Mouse (Mus musculus): ENCODE data around the gene Rnf224. TPM values are rescaled to one million over a fixed set of nuclear protein-coding genes. Genes with fewer than 3 reads are reported as not detected.

Gene Rnf224
- polyA plus RNA-seq, 1 experiment from 2014 or later = not detected

Other genes starting within 250 kb of the Rnf224 start
- 103 and 112 TPM in 2 replicates for gene Nsmf, start 182.4 kb downstream of the Rnf224 start, polyA plus RNA-seq (2016; fragmentation: Nextera tagmentation; extraction: Ambion mirVana)
- not detected in 2 replicates for gene Entpd8, start 156.5 kb downstream of the Rnf224 start, polyA plus RNA-seq (2016; fragmentation: Nextera tagmentation; extraction: Ambion mirVana)
- gene Noxa1, start 141.6 kb downstream of the Rnf224 start, polyA plus RNA-seq (2016; fragmentation: Nextera tagmentation; extraction: Ambion mirVana) = 0.24 TPM in 1 of 2 replicates, not detected in the other
- gene Nrarp, start 56.0 kb downstream of the Rnf224 start, polyA plus RNA-seq (2016; fragmentation: Nextera tagmentation; extraction: Ambion mirVana) = 76.8 and 81.0 TPM in 2 replicates
- 0.62 and 1.0 TPM in 2 replicates for gene Tor4a, start 39.9 kb downstream of the Rnf224 start, polyA plus RNA-seq (2016; fragmentation: Nextera tagmentation; extraction: Ambion mirVana)
- gene Nelfb, start 25.3 kb downstream of the Rnf224 start, polyA plus RNA-seq (2016; fragmentation: Nextera tagmentation; extraction: Ambion mirVana) = 106 and 111 TPM in 2 replicates
- not detected in 2 replicates for gene Stpg3, start 22.1 kb downstream of the Rnf224 start, polyA plus RNA-seq (2016; fragmentation: Nextera tagmentation; extraction: Ambion mirVana)
- gene Fam166a, start 18.0 kb downstream of the Rnf224 start, polyA plus RNA-seq (2016; fragmentation: Nextera tagmentation; extraction: Ambion mirVana) = 0.46 and 0.87 TPM in 2 replicates
- 496 and 501 TPM in 2 replicates for gene Tubb4b, start 12.1 kb downstream of the Rnf224 start, polyA plus RNA-seq (2016; fragmentation: Nextera tagmentation; extraction: Ambion mirVana)
- gene Slc34a3, start 2.4 kb downstream of the Rnf224 start, polyA plus RNA-seq (2016; fragmentation: Nextera tagmentation; extraction: Ambion mirVana) = not detected in 2 replicates
- gene Rnf208, start 5.5 kb upstream of the Rnf224 start, polyA plus RNA-seq (2016; fragmentation: Nextera tagmentation; extraction: Ambion mirVana) = 30.2 and 37.9 TPM in 2 replicates
- gene Cysrt1, start 5.7 kb upstream of the Rnf224 start, polyA plus RNA-seq (2016; fragmentation: Nextera tagmentation; extraction: Ambion mirVana) = not detected in 2 replicates
- 4.2 and 6.0 TPM in 2 replicates for gene AL732309.1, start 10.1 kb upstream of the Rnf224 start, polyA plus RNA-seq (2016; fragmentation: Nextera tagmentation; extraction: Ambion mirVana)
- gene Tmem203, start 18.7 kb upstream of the Rnf224 start, polyA plus RNA-seq (2016; fragmentation: Nextera tagmentation; extraction: Ambion mirVana) = 17.6 and 18.1 TPM in 2 replicates
- gene Tprn, start 25.8 kb upstream of the Rnf224 start, polyA plus RNA-seq (2016; fragmentation: Nextera tagmentation; extraction: Ambion mirVana) = 9.3 and 10.0 TPM in 2 replicates
- 207 and 224 TPM in 2 replicates for gene Ssna1, start 35.7 kb upstream of the Rnf224 start, polyA plus RNA-seq (2016; fragmentation: Nextera tagmentation; extraction: Ambion mirVana)
- 134 and 141 TPM in 2 replicates for gene Anapc2, start 35.7 kb upstream of the Rnf224 start, polyA plus RNA-seq (2016; fragmentation: Nextera tagmentation; extraction: Ambion mirVana)
- gene Tmem210, start 51.4 kb upstream of the Rnf224 start, polyA plus RNA-seq (2016; fragmentation: Nextera tagmentation; extraction: Ambion mirVana) = not detected in 2 replicates
- gene Lrrc26, start 53.1 kb upstream of the Rnf224 start, polyA plus RNA-seq (2016; fragmentation: Nextera tagmentation; extraction: Ambion mirVana) = not detected in 2 replicates
- 2.2 and 5.6 TPM in 2 replicates for gene Grin1, start 82.4 kb upstream of the Rnf224 start, polyA plus RNA-seq (2016; fragmentation: Nextera tagmentation; extraction: Ambion mirVana)
- 74.8 and 80.8 TPM in 2 replicates for gene Man1b1, start 95.6 kb upstream of the Rnf224 start, polyA plus RNA-seq (2016; fragmentation: Nextera tagmentation; extraction: Ambion mirVana)
- 18.0 and 19.9 TPM in 2 replicates for gene Dpp7, start 119.6 kb upstream of the Rnf224 start, polyA plus RNA-seq (2016; fragmentation: Nextera tagmentation; extraction: Ambion mirVana)
- gene Uap1l1, start 128.9 kb upstream of the Rnf224 start, polyA plus RNA-seq (2016; fragmentation: Nextera tagmentation; extraction: Ambion mirVana) = 4.0 and 4.3 TPM in 2 replicates
- gene Sapcd2, start 135.5 kb upstream of the Rnf224 start, polyA plus RNA-seq (2016; fragmentation: Nextera tagmentation; extraction: Ambion mirVana) = 60.8 and 67.8 TPM in 2 replicates
- 0.22 TPM in 1 of 2 replicates, not detected in the other for gene Entpd2, start 159.1 kb upstream of the Rnf224 start, polyA plus RNA-seq (2016; fragmentation: Nextera tagmentation; extraction: Ambion mirVana)
- 192 and 198 TPM in 2 replicates for gene Npdc1, start 162.6 kb upstream of the Rnf224 start, polyA plus RNA-seq (2016; fragmentation: Nextera tagmentation; extraction: Ambion mirVana)
- gene Fut7, start 186.5 kb upstream of the Rnf224 start, polyA plus RNA-seq (2016; fragmentation: Nextera tagmentation; extraction: Ambion mirVana) = 0.14 TPM in 1 of 2 replicates, not detected in the other
- 10.9 and 12.5 TPM in 2 replicates for gene Abca2, start 191.9 kb upstream of the Rnf224 start, polyA plus RNA-seq (2016; fragmentation: Nextera tagmentation; extraction: Ambion mirVana)
- gene Clic3, start 220.1 kb upstream of the Rnf224 start, polyA plus RNA-seq (2016; fragmentation: Nextera tagmentation; extraction: Ambion mirVana) = 1.1 and 2.0 TPM in 2 replicates
- gene Paxx, start 224.3 kb upstream of the Rnf224 start, polyA plus RNA-seq (2016; fragmentation: Nextera tagmentation; extraction: Ambion mirVana) = 34.5 and 39.1 TPM in 2 replicates
- gene Ptgds, start 233.3 kb upstream of the Rnf224 start, polyA plus RNA-seq (2016; fragmentation: Nextera tagmentation; extraction: Ambion mirVana) = 0.69 and 1.3 TPM in 2 replicates

Data from forebrain, embryonic 12.5 days (tissue).